Mouse (Mus musculus): Measurements from ENCODE around the gene Kmt5c.

The Kmt5c gene

GRCm38 (mm10) chr7:4746326-4746980 is 6.5 kb downstream of the Kmt5c start:
- DNase-seq (ENCODE audit: low spot score) = no peak

DNA sequence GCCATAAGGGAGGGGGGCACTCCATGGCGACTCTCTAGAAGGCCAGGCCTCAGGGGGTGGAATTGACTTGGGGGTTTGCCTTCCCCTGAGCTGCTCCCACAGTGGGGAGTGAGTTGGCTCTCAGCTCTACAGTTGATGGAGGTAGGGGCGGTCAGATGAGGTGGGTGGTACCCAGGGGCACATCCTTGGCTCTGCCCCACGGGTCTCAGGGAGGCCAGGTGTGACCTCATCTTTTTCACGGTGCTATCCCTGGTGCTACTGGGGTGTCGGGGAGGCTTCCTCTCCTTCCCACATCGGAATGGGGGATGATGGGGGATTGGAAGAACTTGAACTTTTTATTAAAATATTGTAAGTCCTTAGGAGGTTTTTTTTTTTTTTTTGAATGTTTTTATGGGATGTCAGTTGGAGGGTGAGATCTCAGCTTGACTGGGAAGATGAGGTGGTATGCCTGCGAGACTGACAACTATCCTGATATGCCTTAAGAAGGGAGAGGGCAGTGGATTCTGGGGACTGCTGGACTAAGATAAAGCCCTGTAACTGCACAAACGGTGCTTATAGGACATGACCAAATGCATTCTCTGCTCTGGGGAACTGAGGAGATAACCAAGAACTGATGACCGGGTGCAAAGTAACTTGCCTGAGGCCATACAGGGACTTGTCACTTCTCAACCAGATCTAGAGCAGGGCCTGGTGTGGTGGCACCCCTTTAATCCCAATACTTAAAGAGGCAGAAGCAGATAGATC is 7.4 kb downstream of the Kmt5c start:
- no peak for DNase-seq (ENCODE audit: low spot score)

GRCm38 (mm10) chr7:4748321-4748720 is 8.4 kb downstream of the Kmt5c start:
- DNase-seq (ENCODE audit: low spot score) = no peak

DNA sequence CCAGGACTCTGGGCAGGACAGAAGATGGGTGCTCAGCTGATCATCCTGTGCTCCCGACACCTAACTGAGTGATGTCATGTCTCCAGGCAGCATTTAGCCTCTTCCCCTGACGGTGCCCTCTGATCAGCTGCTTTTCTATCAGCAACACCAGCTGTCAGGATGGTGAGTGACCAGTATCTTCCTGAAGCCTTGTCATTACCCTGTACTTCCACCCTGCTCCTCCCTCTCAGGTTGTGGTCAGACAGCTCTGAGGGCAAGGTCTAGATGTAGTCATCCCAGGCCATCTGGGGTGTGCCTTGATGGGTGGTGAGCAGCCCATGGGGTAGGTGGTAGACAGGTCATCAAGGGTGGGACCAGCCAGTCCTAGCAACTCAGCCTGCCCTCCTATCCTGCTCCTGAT is 9.3 kb downstream of the Kmt5c start:
- DNase-seq (ENCODE audit: low spot score) = no peak

GRCm38 (mm10) chr7:4751971-4752820 is 12.3 kb downstream of the Kmt5c start:
- DNase-seq (ENCODE audit: low spot score) = no peak

GRCm38 (mm10) chr7:4752821-4753570 is 13.1 kb downstream of the Kmt5c start, which contains the start of gene Cox6b2:
TSS of gene Cox6b2 (minus strand) at chr7:4753094.
- DNase-seq (ENCODE audit: low spot score) = peak; percentile 18

GRCm38 (mm10) chr7:4759670-4760069 is 19.8 kb downstream of the Kmt5c start:
- no peak for DNase-seq (ENCODE audit: low spot score)

- DNase-seq (ENCODE audit: low spot score) = no peak
Measured at GRCm38 (mm10) chr7:4764946-4765710, 25.2 kb downstream of the Kmt5c start.

DNA sequence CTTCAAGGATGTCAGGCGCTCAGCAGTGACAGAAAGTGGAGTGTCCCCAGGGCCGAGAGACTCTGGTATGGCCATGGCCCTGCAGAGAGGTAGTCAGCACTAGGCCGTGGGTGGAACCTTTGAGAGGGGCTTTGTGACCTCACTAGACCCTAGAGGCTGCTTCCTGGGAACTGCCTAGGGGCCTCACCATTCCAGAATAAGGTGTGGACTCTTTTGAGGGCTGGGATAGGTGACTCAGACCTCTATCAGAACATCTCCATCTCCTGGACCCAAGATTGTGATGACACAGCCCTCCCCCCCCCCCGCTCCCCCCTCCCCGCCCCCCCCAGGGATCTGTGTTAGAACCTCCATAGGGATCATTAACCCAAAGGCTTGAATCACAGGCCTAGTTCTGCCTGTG is 31.3 kb downstream of the Kmt5c start, which contains the start of gene Fam71e2:
Gene Fam71e2 (minus strand): TSS at position 101 of the 400 bp plus-strand sequence.
- DNase-seq (ENCODE audit: low spot score) = no peak

- DNase-seq (ENCODE audit: low spot score) = no peak
Measured at GRCm38 (mm10) chr7:4776131-4776530, 36.2 kb downstream of the Kmt5c start.

- no peak for DNase-seq (ENCODE audit: low spot score)
Measured at GRCm38 (mm10) chr7:4776861-4777830, 37.2 kb downstream of the Kmt5c start.

DNA sequence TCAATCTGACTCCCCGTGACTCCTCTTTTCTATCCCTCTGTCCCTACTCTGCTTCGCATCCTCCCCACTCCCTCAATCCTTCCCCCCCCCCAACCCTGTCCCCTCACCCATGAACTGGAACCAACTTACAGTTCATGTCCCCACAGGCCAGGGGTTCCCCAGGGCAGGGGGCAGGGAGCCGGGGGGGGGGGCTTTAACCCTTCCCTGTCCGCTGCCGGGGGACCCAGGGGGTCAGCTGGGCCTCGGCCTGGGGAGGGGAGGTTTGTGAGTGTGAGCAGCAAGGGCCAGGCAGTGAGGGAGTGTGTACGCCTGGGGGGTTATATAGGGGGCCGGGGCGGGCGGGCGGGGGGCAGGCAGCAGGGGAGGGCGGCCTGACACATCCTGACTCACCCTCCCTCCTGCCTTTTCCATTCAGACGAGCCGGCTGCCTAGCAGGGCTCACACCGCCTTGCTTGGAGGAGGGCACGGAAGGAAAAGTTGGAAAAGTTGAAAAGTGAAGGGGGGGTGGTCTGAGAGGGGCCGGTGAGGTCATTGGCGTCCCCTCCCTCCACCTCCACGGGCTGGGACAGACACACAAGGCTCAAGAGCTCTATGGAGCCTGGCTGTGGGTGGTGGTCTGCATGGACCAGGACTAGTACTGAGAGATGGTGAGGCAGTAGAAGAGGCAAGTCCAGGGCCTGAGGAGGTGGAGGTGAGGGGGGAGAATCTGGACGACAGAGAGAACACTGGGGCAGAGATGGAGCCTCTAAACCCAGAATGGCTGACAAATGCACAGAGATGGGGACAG is 38.1 kb downstream of the Kmt5c start:
- no peak for DNase-seq (ENCODE audit: low spot score)

- no peak for DNase-seq (ENCODE audit: low spot score)
Measured at GRCm38 (mm10) chr7:4779921-4780320, 40.0 kb downstream of the Kmt5c start.

GRCm38 (mm10) chr7:4782130-4782529 is 42.2 kb downstream of the Kmt5c start:
- no peak for DNase-seq (ENCODE audit: low spot score)

DNA sequence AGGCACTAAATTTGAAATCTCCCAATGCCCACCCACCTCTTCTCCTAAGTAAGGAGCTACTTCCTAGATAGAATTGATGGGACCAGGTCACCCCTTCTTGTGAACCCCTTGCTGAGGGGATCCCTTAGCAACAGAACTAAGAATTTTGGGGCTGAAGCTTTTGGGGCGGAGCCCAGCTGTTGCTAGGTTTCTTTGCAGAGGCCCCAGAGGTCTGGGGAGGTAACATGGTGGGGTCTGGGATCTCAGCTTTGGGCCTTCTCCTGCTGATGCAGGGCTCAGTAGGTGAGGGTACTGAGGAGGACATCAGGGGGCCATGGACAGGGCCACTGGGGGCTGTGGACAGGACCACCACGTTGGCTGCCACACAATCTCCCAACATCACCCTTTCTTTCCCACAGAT is 42.8 kb downstream of the Kmt5c start, which contains the start of the genes Il11 and Tmem190:
Gene Il11 (minus strand): TSS at position 101 of the 400 bp plus-strand sequence.
Gene Tmem190 (plus strand): TSS at position 179 of the 400 bp plus-strand sequence.
- no peak for DNase-seq (ENCODE audit: low spot score)

GRCm38 (mm10) chr7:4783667-4784268 is 43.9 kb downstream of the Kmt5c start:
- no peak for DNase-seq (ENCODE audit: low spot score)

DNA sequence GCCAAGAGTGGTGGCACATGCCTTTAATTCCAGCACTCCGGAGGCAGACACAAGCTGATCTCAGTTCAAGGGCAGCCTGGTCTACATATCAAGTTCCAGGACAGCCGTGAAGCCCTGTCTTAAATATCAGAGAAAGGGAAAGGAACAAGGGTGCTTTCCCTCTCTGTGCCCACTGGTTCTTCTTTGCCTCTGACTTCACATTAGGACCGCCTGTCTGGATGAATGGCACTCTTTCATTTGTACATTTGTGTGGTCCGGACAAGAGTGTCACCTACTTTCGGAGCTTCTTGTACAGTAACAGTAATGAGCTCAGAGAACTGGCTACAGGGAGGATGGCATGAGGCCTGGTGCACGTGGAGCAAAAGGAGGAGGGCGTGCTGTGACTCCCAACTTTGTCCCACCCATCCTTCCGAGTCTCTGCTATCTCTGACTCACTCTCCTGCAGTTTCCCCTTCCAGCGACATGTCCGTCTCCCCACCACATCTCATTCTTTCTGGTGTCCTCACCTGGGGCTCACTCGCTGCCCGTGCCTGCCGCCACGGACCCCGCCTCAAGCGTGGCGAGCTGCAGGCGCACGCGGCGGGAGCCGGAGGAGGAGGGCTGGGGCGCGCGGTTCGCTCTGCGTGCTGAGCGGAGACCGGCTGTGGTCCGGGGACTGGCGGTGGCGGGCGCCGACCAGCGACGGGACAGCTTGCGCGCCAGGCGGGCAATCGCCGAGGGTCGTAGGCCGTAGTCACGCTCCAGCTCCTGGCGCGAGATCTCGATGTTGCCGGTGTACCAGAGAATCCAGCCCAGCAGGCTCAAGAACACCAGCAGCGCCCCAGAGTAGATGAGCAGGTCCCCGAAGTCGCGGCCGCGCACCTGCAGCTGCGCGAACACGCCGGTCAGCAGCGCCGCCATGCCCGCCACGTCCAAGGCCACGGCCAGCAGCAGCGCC is 48.9 kb downstream of the Kmt5c start:
- no peak for DNase-seq (ENCODE audit: low spot score)
